In genomic region chr2:7484974-7485373, GRCm38 (mm10) we compare ENCODE assay signal across 28 mouse cellular contexts.
"Had no signal": no experiment of that assay in that cellular context is flagged by ENCODE, and none has a peak within 500 bp of the region (broad histone marks: within the 10 kb centered on the region; RNA-seq: fewer than 3 reads in every experiment).

No protein-coding gene starts in this region.

- H3K36me3 ChIP-seq: embryonic facial prominence, embryonic 10.5 days; embryonic facial prominence, embryonic 12.5 days; embryonic facial prominence, embryonic 13.5 days; embryonic facial prominence, embryonic 15.5 days; forebrain, embryonic 10.5 days; forebrain, embryonic 12.5 days had no signal

- H3K9ac ChIP-seq: embryonic facial prominence, embryonic 12.5 days; embryonic facial prominence, embryonic 13.5 days; embryonic facial prominence, embryonic 15.5 days; forebrain, embryonic 12.5 days; forebrain, embryonic 13.5 days; forebrain, postnatal 0 days had no signal

- ATAC-seq: forebrain, embryonic 13.5 days; forebrain, embryonic 14.5 days; forebrain, embryonic 16.5 days; forebrain, postnatal 0 days had no signal

- H3K4me1 ChIP-seq: embryonic facial prominence, embryonic 10.5 days; embryonic facial prominence, embryonic 12.5 days; embryonic facial prominence, embryonic 13.5 days; embryonic facial prominence, embryonic 15.5 days; forebrain, embryonic 10.5 days; forebrain, embryonic 12.5 days; forebrain, embryonic 13.5 days had no signal

- H3K27me3 ChIP-seq: embryonic facial prominence, embryonic 12.5 days; embryonic facial prominence, embryonic 13.5 days; embryonic facial prominence, embryonic 15.5 days; forebrain, embryonic 12.5 days; forebrain, embryonic 13.5 days had no signal

- H3K27ac ChIP-seq: embryonic facial prominence, embryonic 10.5 days; embryonic facial prominence, embryonic 12.5 days; embryonic facial prominence, embryonic 13.5 days; embryonic facial prominence, embryonic 15.5 days; forebrain, embryonic 10.5 days; forebrain, embryonic 12.5 days; forebrain, embryonic 13.5 days; gastrocnemius, adult 2 months; heart, adult 2 months had no signal

- H3K9me3 ChIP-seq: embryonic facial prominence, embryonic 10.5 days; embryonic facial prominence, embryonic 12.5 days; embryonic facial prominence, embryonic 13.5 days; embryonic facial prominence, embryonic 15.5 days; forebrain, embryonic 10.5 days; forebrain, embryonic 12.5 days; forebrain, embryonic 13.5 days had no signal

- H3K4me2 ChIP-seq: embryonic facial prominence, embryonic 12.5 days; embryonic facial prominence, embryonic 13.5 days; embryonic facial prominence, embryonic 15.5 days; forebrain, embryonic 12.5 days; forebrain, embryonic 13.5 days had no signal

- DNase-seq: cerebellum, adult 2 months; cerebellum, adult 8-10 months; cerebellum, adult 9-10 months; cerebellum, adult 9-11 months; cerebellum, postnatal 10 days; cerebellum, postnatal 14 days; cerebellum, postnatal 25 days; cerebellum, postnatal 36 days; embryo, embryonic 11 days; forebrain, postnatal 0 days; gastrocnemius, adult 2 months; gastrocnemius, postnatal 10 days; gastrocnemius, postnatal 14 days; gastrocnemius, postnatal 25 days; gastrocnemius, postnatal 36 days; heart, adult 11 months; heart, adult 18-20 months; heart, adult 2 months had no signal

- H3K4me3 ChIP-seq: embryonic facial prominence, embryonic 10.5 days; embryonic facial prominence, embryonic 12.5 days; embryonic facial prominence, embryonic 13.5 days; embryonic facial prominence, embryonic 15.5 days; erythroblast, embryonic 14.5 days; forebrain, embryonic 10.5 days; forebrain, embryonic 12.5 days; forebrain, embryonic 13.5 days; gastrocnemius, adult 2 months; heart, adult 2 months had no signal
